Comparison of ENCODE assay signal across 16 mouse cellular contexts in the genomic region with DNA sequence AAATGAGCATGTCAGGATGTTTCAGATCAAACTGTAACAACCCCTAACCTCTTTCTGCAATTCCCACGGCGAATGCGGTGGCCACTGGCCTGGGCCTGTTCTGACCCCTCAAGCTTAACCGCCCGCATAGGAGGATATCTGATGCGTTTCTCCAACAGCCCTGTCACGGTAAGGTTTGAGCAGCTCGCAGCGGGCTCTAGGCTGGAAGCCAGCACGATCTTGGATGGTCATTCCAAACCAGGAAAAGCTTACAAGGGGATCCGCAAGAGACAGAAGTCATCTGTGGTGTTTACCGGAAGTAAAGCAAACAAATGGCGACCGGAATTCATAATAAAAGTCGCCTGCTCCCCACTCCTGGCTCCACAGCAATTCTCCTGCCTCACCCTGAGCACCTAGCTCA.
"Had no signal": no experiment of that assay in that cellular context is flagged by ENCODE, and none has a peak within 500 bp of the region (broad histone marks: within the 10 kb centered on the region; RNA-seq: fewer than 3 reads in every experiment).

No protein-coding gene starts in this region.

- H3K4me3 ChIP-seq: liver, embryonic 15.5 days; megakaryocyte, embryonic 14.5 days; midbrain, embryonic 13.5 days; midbrain, embryonic 15.5 days; neural tube, embryonic 12.5 days; stomach, embryonic 15.5 days had no signal

- H3K4me1 ChIP-seq: liver, embryonic 15.5 days; megakaryocyte, embryonic 14.5 days; midbrain, embryonic 13.5 days; midbrain, embryonic 15.5 days; neural tube, embryonic 12.5 days; stomach, embryonic 15.5 days had no signal

- DNase-seq: liver, postnatal 0 days; lung, adult 2 months; lung, postnatal 14 days; lung, postnatal 36 days; right cerebral cortex, postnatal 14 days; thymus, adult 2 months; thymus, postnatal 25 days; thymus, postnatal 4 days had no signal

- H3K27ac ChIP-seq: liver, embryonic 15.5 days; macrophage; midbrain, embryonic 13.5 days; midbrain, embryonic 15.5 days; neural tube, embryonic 12.5 days; stomach, embryonic 15.5 days; stomach, postnatal 0 days had no signal

- ATAC-seq: liver, postnatal 0 days; midbrain, embryonic 13.5 days; midbrain, embryonic 15.5 days had no signal

- H3K4me2 ChIP-seq: liver, embryonic 15.5 days; midbrain, embryonic 13.5 days; midbrain, embryonic 15.5 days; neural tube, embryonic 12.5 days; stomach, embryonic 15.5 days had no signal

- H3K9me3 ChIP-seq: liver, embryonic 15.5 days; midbrain, embryonic 13.5 days; midbrain, embryonic 15.5 days; neural tube, embryonic 12.5 days; stomach, embryonic 15.5 days had no signal

- H3K9ac ChIP-seq: liver, embryonic 15.5 days; liver, postnatal 0 days; midbrain, embryonic 13.5 days; midbrain, embryonic 15.5 days; neural tube, embryonic 12.5 days; stomach, embryonic 15.5 days had no signal

- H3K36me3 ChIP-seq: liver, embryonic 15.5 days; midbrain, embryonic 13.5 days; midbrain, embryonic 15.5 days; neural tube, embryonic 12.5 days; stomach, embryonic 15.5 days had no signal

- H3K27me3 ChIP-seq: liver, embryonic 15.5 days; megakaryocyte, embryonic 14.5 days; midbrain, embryonic 13.5 days; midbrain, embryonic 15.5 days; neural tube, embryonic 12.5 days; stomach, embryonic 15.5 days had no signal
